Mouse (Mus musculus): ENCODE results near the gene Sec14l1. TPM values are rescaled to one million over a fixed set of nuclear protein-coding genes. Genes with fewer than 3 reads are reported as not detected.
"Not testable (repeated sequence)": the region's sequence is repeated elsewhere in the genome, so short reads cannot be mapped to it uniquely, and the experiment has no call there.

The Sec14l1 gene
- 100 to 1,000 TPM; 198 to 229 TPM for total RNA-seq (2021)
- long read RNA-seq, experiment 1, full-length matches to known transcripts, result 227 of 278 reads
- long read RNA-seq, experiment 1, partial matches to known transcripts, result 23 of 278 reads
- long read RNA-seq, experiment 1, other reads (novel, unspliced or antisense), result 28 of 278 reads
- long read RNA-seq, experiment 2, full-length matches to known transcripts, result 208 of 249 reads
- long read RNA-seq, experiment 2, partial matches to known transcripts, result 30 of 249 reads
- long read RNA-seq, experiment 2, other reads (novel, unspliced or antisense), result 11 of 249 reads

DNA sequence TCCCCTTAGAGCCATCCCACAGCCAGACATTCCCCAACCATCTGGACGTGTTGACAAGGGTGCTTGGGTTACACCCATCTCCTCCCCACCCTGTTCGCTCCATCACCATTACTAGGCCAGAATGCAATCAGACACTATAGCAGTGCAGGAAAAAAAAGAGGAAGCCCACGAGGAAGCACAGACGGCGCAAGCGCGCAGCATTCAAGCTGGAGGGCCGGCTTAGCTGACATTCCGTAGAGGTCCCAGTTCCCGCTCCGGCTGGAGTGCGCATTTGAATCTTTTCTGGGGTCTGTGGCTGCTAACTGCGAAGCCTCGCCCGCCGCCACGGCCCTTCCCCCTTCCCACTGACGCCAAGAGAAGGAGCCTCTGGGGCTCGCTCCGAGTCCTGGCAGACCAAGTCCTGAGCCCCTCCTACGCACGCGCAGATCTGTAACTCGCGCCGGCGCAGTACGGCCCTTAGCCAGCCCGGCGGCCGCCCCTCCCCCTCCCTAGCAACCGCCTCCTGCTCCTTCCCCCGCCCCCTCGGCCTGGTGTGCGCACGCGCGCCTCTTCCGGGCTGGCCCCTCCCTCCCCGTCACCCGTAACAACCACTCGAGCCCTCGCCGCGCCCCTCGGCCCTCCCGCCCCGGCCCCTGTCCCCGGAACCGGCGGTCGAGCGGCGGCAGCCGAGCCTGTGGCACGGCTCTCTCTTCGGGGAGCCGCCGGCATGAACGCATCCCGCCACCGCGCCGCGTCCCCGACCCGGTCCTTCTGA is at the start of gene Sec14l1:
Gene Sec14l1 (plus strand): TSS at position 577 of the 754 bp plus-strand sequence.
- Histone ChIP-seq H3K27ac (peak within 1 kb of the TSS; percentile 99), H3K4me3 (peak within 1 kb of the TSS; percentile 100)
- TF ChIP-seq CTCF (IDR thresholded peaks at IDR 0.05), result no peak
- intact Hi-C loops (cut with DNase I), result loop anchor here (1.0 kb wide), 1 partner anchor 33 kb away; no protein-coding TSS in a partner anchor
- peak; percentile 99 for DNase-seq (ENCODE audit: extremely low spot score in 1 of 2, low spot score in 2 of 2)

DNA sequence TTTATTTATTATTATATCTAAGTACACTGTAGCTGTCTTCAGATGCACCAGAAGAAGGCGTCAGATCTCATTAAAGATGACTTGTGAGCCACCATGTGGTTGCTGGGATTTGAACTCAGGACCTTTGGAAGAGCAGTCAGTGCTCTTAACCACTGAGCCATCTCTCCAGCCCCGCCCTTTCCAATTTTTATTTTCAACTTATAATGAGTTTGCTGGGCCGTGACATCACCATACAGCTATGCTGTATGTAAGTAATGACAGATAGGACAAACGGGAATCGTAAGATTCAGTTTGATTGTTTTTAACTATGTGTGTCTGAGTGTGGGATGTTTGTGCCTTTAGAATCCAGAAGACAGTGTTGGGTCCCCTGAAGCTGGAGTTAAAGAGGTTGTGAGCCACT is 49.4 kb upstream of the Sec14l1 start:
- DNase-seq (ENCODE audit: extremely low spot score in 1 of 2, low spot score in 2 of 2); H3K27ac ChIP-seq; intact Hi-C loops (cut with DNase I); H3K4me3 ChIP-seq: not testable (repeated sequence)

DNA sequence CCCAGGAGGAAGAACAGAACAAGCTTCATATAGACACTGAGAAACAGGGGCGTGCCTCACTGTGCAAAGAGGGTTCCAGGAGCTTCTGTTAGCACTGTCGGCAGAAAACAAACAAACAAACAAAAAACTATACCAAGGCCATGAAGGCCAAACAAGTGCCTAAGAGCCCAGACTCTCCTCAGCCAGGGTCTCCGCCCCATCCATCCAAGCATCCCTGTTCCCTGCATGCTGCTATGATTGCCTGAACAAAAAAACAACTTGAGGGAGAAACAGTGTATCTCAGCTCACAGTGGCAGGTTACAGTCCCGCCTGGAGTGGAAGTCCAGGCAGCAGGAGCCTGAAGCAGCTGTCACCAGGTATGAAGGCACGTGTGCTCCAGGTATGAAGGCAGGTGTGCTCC is 48.2 kb upstream of the Sec14l1 start:
- H3K4me3 ChIP-seq, result no peak overlapping the region
- TF ChIP-seq CTCF (IDR thresholded peaks at IDR 0.05), result no peak
- H3K27ac ChIP-seq, result no peak overlapping the region
- intact Hi-C loops (cut with DNase I), result no loop called here
- DNase-seq (ENCODE audit: extremely low spot score in 1 of 2, low spot score in 2 of 2), result no peak

DNA sequence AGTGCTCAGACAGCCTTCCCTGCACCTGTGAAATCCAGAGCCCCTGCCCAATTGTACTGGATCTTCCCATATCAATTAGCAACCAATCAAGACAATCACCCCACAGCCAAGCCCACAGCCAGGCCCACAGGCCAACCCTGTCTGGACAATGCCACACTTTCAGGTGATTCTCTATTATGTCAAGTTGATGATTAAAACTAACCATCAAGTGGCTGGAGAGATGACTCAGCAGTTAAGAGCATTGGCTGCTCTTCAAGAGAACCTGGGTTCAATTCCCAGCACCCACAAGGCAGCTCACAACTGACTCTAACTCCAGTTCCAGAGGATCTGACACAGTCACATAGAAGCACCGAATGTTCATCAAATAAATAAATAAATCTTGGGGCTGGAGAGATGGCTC is 46.6 kb upstream of the Sec14l1 start:
- Histone ChIP-seq H3K4me3 (no peak overlapping the region), H3K27ac (no peak overlapping the region)
- DNase-seq (ENCODE audit: extremely low spot score in 1 of 2, low spot score in 2 of 2), result no peak
- TF ChIP-seq CTCF (IDR thresholded peaks at IDR 0.05), result no peak
- intact Hi-C loops (cut with DNase I), result no loop called here

DNA sequence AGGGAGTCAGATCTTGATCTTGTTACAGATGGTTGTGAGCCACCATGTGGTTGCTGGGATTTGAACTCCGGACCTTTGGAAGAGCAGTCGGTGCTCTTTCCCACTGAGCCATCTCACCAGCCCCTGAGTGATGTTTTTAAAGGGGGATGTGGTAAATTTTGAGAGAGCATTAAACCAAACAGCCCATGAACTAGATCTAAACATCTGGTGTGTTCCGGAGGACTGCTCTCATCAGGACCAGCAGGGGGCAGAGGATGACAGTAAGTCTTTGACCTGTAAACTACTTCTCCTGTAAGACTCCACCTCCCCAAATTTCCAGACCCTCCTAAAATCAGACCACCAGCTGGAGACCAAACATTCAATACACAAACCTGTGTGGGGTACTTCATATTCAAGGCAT is 45.9 kb upstream of the Sec14l1 start:
- TF ChIP-seq CTCF (IDR thresholded peaks at IDR 0.05), result peak; percentile 29
- intact Hi-C loops (cut with DNase I), result no loop called here
- H3K27ac ChIP-seq, result no peak overlapping the region
- DNase-seq (ENCODE audit: extremely low spot score in 1 of 2, low spot score in 2 of 2), result no peak
- H3K4me3 ChIP-seq, result no peak overlapping the region

DNA sequence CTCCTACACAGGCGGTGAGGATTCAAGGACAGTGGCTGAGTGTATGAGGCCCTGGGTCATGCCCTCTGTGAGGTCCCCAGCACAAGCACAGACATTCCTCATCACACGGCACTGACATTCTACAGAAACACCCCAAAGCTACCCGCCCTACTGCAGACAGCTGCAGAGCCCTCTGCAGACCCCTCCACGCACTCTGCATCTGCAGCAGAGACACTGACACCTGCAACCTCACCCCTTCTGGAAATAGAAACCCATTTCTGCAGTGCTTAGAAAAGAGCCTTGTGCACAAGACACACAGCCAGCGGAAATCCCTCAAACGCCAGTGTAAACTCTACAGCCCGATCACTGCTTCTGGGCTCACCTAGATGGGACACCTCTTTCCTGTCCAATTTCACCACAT is 44.3 kb upstream of the Sec14l1 start:
- no peak for DNase-seq (ENCODE audit: extremely low spot score in 1 of 2, low spot score in 2 of 2)
- no peak for TF ChIP-seq CTCF (IDR thresholded peaks at IDR 0.05)
- Histone ChIP-seq H3K4me3 (no peak overlapping the region), H3K27ac (no peak overlapping the region)
- intact Hi-C loops (cut with DNase I), result no loop called here

DNA sequence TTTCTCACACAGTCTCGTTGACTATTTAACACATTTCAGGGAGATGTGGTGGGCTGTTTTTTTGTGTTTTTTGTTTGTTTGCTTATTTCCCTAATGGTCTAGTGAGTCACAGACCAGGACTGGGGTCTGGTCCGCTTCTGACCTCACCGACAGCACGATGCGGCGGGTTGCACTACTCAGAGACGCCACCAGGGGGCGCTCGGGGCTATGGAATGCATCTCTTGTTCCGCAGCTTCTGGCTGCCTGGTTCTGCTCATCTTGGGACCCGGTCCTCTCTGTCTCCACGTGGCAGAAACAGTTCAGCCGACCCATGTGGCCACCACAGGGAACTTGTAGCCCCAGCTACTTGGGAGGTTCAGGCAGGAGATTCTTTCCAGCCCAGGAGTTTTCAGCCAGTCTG is 42.8 kb upstream of the Sec14l1 start:
- intact Hi-C loops (cut with DNase I), result loop anchor here (1.0 to 2.0 kb wide), 2 partner anchors 105 to 289 kb away; no protein-coding TSS in a partner anchor
- peak; percentile 98 for TF ChIP-seq CTCF (IDR thresholded peaks at IDR 0.05)

DNA sequence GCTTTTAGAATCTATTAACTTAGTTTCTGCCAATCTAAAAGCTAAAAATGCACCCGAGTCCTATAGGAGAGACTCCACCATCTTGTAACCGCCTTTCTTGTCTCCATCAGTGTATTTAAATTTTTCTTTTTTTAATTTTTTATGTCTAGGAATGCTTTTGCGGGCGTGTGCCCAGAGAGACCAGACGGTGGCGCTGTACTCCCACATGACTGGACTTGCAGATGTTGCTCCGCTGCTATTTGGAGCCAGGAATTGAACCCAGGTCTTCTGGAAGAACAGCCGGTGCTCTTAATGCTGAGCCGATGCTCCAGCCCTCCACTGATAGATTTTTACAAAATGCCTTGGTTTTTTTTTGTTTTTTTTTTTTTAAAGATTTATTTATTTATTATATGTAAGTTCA is 41.5 kb upstream of the Sec14l1 start:
- DNase-seq (ENCODE audit: extremely low spot score in 1 of 2, low spot score in 2 of 2), result no peak
- intact Hi-C loops (cut with DNase I), result loop anchor here (2.0 kb wide), 1 partner anchor 287 kb away; no protein-coding TSS in a partner anchor
- H3K27ac ChIP-seq, result no peak overlapping the region
- no peak overlapping the region for H3K4me3 ChIP-seq
- peak; percentile 10 for TF ChIP-seq CTCF (IDR thresholded peaks at IDR 0.05)

More for the DNA sequence above, 42.8 kb upstream of the Sec14l1 start:
- peak; percentile 77 to 85 for DNase-seq (ENCODE audit: extremely low spot score in 1 of 2, low spot score in 2 of 2)
- Histone ChIP-seq H3K27ac (no peak overlapping the region), H3K4me3 (no peak overlapping the region)

DNA sequence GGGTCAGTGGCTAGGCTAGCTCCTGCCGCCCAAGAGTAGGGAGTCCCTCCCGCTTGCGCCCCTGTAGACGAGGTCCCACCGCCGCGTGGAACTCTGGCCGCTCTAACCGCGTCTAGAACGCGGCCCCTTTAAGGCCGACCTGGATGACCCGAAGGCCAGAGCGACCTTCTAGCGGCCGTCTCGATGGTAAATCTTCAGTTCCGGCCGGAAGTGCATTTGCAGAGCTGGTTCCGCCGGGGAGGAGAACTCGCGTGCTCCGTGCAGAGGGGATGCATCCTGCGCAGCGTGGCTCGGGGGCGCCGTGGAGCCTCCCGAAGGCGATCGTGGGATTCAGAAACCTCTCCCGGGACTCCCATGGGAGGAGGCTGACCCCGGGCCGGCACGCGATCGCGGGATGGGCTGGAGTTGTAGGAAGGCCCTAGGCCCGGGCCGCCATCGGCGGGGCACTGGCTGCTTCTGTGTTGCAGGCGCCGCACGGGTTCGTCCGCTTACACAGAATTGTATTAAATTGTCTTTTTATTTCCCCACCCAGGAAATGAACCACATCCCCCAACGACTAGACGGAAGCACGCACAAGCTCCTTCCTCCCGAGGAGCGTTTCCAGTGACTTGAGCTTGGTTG is 38.3 kb upstream of the Sec14l1 start:
- Histone ChIP-seq H3K27ac (peak overlapping the region; percentile 96), H3K4me3 (peak overlapping the region; percentile 90)
- TF ChIP-seq CTCF (IDR thresholded peaks at IDR 0.05), result no peak
- intact Hi-C loops (cut with DNase I), result no loop called here
- peak; percentile 77 to 79 for DNase-seq (ENCODE audit: extremely low spot score in 1 of 2, low spot score in 2 of 2)

DNA sequence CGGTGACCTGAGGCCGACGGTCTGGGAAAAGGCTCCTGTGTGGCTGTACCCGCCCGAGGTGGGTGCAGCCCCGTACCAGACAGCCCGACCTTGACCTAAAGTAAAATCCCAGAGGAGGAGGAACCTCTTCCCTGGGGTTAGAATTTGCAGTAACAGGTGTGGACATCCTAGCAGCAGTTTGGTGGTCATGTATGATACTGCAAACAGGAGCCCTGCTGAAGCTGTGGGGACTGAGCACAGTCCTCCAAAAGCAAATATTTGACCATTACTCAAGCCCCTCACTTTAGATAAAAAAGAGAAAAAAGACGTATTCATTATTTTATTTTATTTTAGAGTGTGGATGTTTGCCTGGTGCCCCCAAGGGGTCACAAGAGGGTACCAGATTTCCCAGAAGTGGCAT is 37.7 kb upstream of the Sec14l1 start:
- Histone ChIP-seq H3K4me3 (peak overlapping the region; percentile 90), H3K27ac (peak overlapping the region; percentile 96)
- DNase-seq (ENCODE audit: extremely low spot score in 1 of 2, low spot score in 2 of 2), result no peak
- intact Hi-C loops (cut with DNase I), result no loop called here
- no peak for TF ChIP-seq CTCF (IDR thresholded peaks at IDR 0.05)

DNA sequence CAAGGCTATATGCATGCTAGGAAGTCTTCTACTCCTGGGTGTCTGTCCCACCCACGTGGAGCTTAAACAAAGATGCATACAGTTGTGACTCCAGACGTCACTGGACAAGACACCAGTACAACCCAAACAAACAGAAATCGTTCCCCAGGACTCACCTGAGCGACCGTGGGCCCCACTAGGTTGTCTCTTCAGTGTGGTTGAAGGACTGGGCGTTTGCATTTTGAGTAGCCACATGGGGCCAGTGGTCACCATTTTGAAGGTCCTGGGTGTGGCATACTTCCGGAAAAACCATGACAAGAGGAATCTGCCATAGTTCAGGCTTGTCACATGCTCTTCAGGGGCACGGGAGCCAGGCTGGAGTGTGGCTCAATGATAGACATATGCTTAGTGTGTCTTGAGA is 37.1 kb upstream of the Sec14l1 start:
- intact Hi-C loops (cut with DNase I), result no loop called here
- TF ChIP-seq CTCF (IDR thresholded peaks at IDR 0.05), result no peak

DNA sequence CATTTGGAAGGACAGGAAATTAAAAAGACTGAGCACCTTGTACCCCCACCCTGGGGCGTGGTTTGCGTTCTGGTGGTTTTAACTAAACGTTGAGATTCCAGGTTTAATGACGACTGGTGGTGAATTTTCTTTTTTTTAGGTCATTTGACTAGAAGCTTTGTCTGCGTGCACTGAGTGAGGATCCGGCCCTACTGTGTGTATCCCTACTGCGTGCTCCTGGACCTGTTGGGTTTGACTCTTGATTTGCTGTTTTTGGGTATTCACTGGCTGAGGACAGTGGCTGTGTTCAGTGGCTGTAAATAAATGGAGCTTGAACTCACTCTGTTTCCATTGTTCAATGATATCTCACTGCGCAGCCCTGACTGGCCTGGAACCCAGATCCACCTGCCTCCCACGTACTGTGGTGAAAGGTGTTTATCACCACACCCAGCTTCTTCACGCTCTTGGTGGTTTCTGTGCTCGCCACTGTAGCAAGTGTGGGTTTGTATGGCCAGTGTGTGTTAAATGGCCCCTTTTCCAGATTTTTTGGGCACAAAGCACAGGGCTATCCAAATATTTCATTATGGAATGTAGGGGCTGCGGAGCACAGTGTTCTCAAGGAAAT is 36.2 kb upstream of the Sec14l1 start:
- Histone ChIP-seq H3K4me3 (no peak overlapping the region), H3K27ac (no peak overlapping the region)
- intact Hi-C loops (cut with DNase I), result no loop called here
- TF ChIP-seq CTCF (IDR thresholded peaks at IDR 0.05), result no peak
- DNase-seq (ENCODE audit: extremely low spot score in 1 of 2, low spot score in 2 of 2), result no peak

More for the DNA sequence above, 37.1 kb upstream of the Sec14l1 start:
- no peak overlapping the region for H3K4me3 ChIP-seq
- H3K27ac ChIP-seq, result no peak overlapping the region
- no peak for DNase-seq (ENCODE audit: extremely low spot score in 1 of 2, low spot score in 2 of 2)

Measured in left cerebral cortex, adult 2 months (tissue).